Mouse (Mus musculus): Measurements from ENCODE around the gene Phactr4.

DNA sequence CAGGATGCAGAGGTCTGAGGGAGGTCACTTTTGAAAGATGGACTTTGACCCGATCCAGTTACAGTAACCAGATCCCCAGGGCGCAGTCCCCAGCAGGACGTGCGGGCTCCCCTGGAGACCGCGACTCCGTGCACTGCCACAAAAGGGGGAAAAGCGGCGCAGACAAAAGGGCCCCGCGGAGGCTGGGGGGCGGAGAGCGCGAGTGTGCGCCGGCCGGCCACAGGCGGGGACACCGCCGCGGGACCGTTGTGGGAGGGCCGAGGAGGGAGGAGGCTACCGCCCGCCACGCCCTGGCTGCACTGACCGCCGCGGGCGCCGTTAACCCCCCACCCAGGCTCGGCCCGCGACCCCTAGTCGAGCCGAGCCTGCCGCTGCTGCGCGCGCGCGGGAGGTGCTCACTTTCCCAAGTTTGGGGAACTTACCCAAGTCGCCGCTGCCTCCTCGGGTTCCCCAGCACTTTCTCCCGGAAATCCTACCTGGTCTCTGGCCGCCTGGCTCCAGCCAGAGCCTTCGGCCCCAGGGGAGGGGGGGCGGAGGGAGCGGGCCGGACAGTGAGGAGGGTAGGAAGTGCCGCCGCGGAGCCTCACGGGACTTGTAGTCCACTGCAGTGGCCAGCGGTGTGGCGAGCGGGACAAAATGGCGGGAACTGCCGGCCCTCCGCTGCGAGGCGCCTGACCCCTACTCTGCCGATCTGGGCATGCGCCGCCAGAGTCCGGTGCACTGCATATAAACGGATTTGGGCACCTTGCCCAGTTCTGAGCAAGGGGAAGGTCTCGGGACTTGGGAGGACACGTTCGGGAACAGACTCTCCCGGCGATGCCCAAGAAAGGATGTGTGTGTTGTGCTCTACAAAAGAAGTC is at the start of gene Phactr4:
- TF ChIP-seq CTCF (IDR thresholded peaks at IDR 0.05; ENCODE audit: borderline replicate concordance, extremely low read depth, insufficient read depth, insufficient read length) (no peak), POLR2A (IDR thresholded peaks at IDR 0.05; ENCODE audit: borderline replicate concordance, extremely low read depth, insufficient read depth, insufficient read length, poor library complexity, severe bottlenecking) (peak; percentile 54; the same call in 1 of the 2 replicates)
